Mouse (Mus musculus) C2C12 (cell line): ENCODE measurements at regions not wholly inside any gene's neighbourhood (a gene's known extent, or its start where the extent isn't known, plus 50 kb on each side); places are given as distances from the start of the nearest gene placed in this dataset.

Source experiments
- H3K27me3 ChIP-seq: one replicate; pipeline ENCODE4 v1.6.1; 2011; ENCODE audit not compliant: control insufficient read depth, insufficient read depth, insufficient read length
- H3K36me3 ChIP-seq: one replicate; pipeline ENCODE4 v1.6.1; 2011; ENCODE audit not compliant: control insufficient read depth, insufficient read depth
- H3K4me3 ChIP-seq: one replicate; pipeline ENCODE4 v1.5.1; 2011; ENCODE audit warnings: mild to moderate bottlenecking, control low read depth; ENCODE audit not compliant: poor library complexity, insufficient read depth, severe bottlenecking
- H3K79me2 ChIP-seq: one replicate; pipeline ENCODE4 v1.6.1; 2011; ENCODE audit not compliant: control insufficient read depth, insufficient read depth
- H3K79me3 ChIP-seq: one replicate; pipeline ENCODE4 v1.6.1; 2011; ENCODE audit warnings: low read depth, control low read depth
- H3ac ChIP-seq: one replicate; pipeline ENCODE3; 2011; ENCODE audit warnings: low read depth; ENCODE audit not compliant: control insufficient read depth, insufficient read length
- CEBPB ChIP-seq: IDR thresholded peaks from one replicate; pipeline ENCODE4 v1.6.1; 2011; ENCODE audit warnings: low read depth, mild to moderate bottlenecking, control low read depth, moderate library complexity
- CTCF ChIP-seq: IDR thresholded peaks from one replicate; pipeline ENCODE4 v1.5.1; 2011; ENCODE audit not compliant: control insufficient read depth, insufficient read depth, insufficient read length
- FOSL1 ChIP-seq: IDR thresholded peaks from one replicate; pipeline ENCODE4 v1.8.0; 2011; ENCODE audit warnings: mild to moderate bottlenecking, low read length; ENCODE audit not compliant: poor library complexity, insufficient read depth, severe bottlenecking
- MAX ChIP-seq: IDR thresholded peaks from one replicate; pipeline ENCODE4 v1.6.1; 2011; ENCODE audit warnings: mild to moderate bottlenecking, control low read depth
- MYOD1 ChIP-seq: IDR thresholded peaks from one replicate; pipeline ENCODE4 v1.6.1; 2011; ENCODE audit warnings: low read depth; ENCODE audit not compliant: control insufficient read depth, insufficient read length
- MYOG ChIP-seq: IDR thresholded peaks from one replicate; pipeline ENCODE4 v1.6.1; 2011; ENCODE audit not compliant: control insufficient read depth, insufficient read length; ENCODE audit errors: extremely low read depth
- USF1 ChIP-seq: IDR thresholded peaks from one replicate; pipeline ENCODE4 v1.6.1; 2011; ENCODE audit warnings: low read depth, mild to moderate bottlenecking, control low read depth, moderate library complexity

- Histone ChIP-seq H3K4me3 (no peak overlapping the region), H3K27me3 (no peaks in the 10 kb centered on the region), H3K79me2 (no peaks in the 10 kb centered on the region), H3K36me3 (no peaks in the 10 kb centered on the region), H3K79me3 (no peaks in the 10 kb centered on the region), H3ac (no peak overlapping the region)
- TF ChIP-seq CTCF = no peak
- TF ChIP-seq MYOG = no peak
- TF ChIP-seq MAX = no peak
Observed at GRCm38 (mm10) chr1:72026861-72027260, 185.2 kb downstream of the Mreg start.

GRCm38 (mm10) chr1:72022631-72023030, 189.5 kb downstream of the Mreg start:
- TF ChIP-seq CTCF (no peak), MYOG (no peak), FOSL1 (no peak), MAX (no peak), USF1 (no peak), MYOD1 (no peak), CEBPB (no peak)
- Histone ChIP-seq H3K79me3 (no peaks in the 10 kb centered on the region), H3K36me3 (no peaks in the 10 kb centered on the region), H3K79me2 (no peaks in the 10 kb centered on the region), H3ac (no peak overlapping the region), H3K27me3 (no peaks in the 10 kb centered on the region), H3K4me3 (no peak overlapping the region)

GRCm38 (mm10) chr1:72018479-72019222, 193.5 kb downstream of the Mreg start:
- no peaks in the 10 kb centered on the region for H3K36me3 ChIP-seq
- TF ChIP-seq MYOD1 (no peak), USF1 (no peak), FOSL1 (no peak), MYOG (no peak), MAX (no peak), CTCF (no peak), CEBPB (no peak)

GRCm38 (mm10) chr1:72017814-72018478, 194.2 kb downstream of the Mreg start:
- no peaks in the 10 kb centered on the region for H3K27me3 ChIP-seq
- no peak overlapping the region for H3ac ChIP-seq
- no peaks in the 10 kb centered on the region for H3K36me3 ChIP-seq
- H3K4me3 ChIP-seq = no peak overlapping the region
- H3K79me3 ChIP-seq = no peaks in the 10 kb centered on the region
- TF ChIP-seq MYOG (no peak), MAX (no peak)
- no peaks in the 10 kb centered on the region for H3K79me2 ChIP-seq

More at GRCm38 (mm10) chr1:72018479-72019222, 193.5 kb downstream of the Mreg start:
- H3K27me3 ChIP-seq = no peaks in the 10 kb centered on the region
- no peak overlapping the region for H3K4me3 ChIP-seq
- H3K79me3 ChIP-seq = no peaks in the 10 kb centered on the region
- no peak overlapping the region for H3ac ChIP-seq
- no peaks in the 10 kb centered on the region for H3K79me2 ChIP-seq

- TF ChIP-seq MAX (no peak), CEBPB (no peak), USF1 (no peak), MYOG (no peak), MYOD1 (no peak), FOSL1 (no peak), CTCF (no peak)
- no peaks in the 10 kb centered on the region for H3K79me3 ChIP-seq
- H3K79me2 ChIP-seq = no peaks in the 10 kb centered on the region
- no peak overlapping the region for H3ac ChIP-seq
- no peak overlapping the region for H3K4me3 ChIP-seq
- no peaks in the 10 kb centered on the region for H3K27me3 ChIP-seq
- H3K36me3 ChIP-seq = no peaks in the 10 kb centered on the region
Observed at GRCm38 (mm10) chr1:72015471-72015870, 196.6 kb downstream of the Mreg start.

GRCm38 (mm10) chr1:72014580-72014979, 197.5 kb downstream of the Mreg start:
- H3K36me3 ChIP-seq = no peaks in the 10 kb centered on the region
- TF ChIP-seq CEBPB = no peak
- TF ChIP-seq CTCF = no peak
- no peak overlapping the region for H3ac ChIP-seq
- no peak overlapping the region for H3K4me3 ChIP-seq
- no peaks in the 10 kb centered on the region for H3K27me3 ChIP-seq
- no peaks in the 10 kb centered on the region for H3K79me3 ChIP-seq
- no peaks in the 10 kb centered on the region for H3K79me2 ChIP-seq
